Mouse (Mus musculus) megakaryocyte, embryonic 14.5 days (primary cell): ENCODE measurements around the gene Med26.

Experiments used
- FLI1 ChIP-seq: IDR thresholded peaks from 2 replicates; pipeline ENCODE4 v1.6.1; 2012; ENCODE audit warnings: low read length, inconsistent platforms, mixed read lengths
- GATA1 ChIP-seq: IDR thresholded peaks from 3 replicates; pipeline ENCODE4 v1.6.1; 2012; ENCODE audit warnings: mixed read lengths, low read length, inconsistent platforms, borderline replicate concordance

GRCm38 (mm10) chr8:72458457-72458856, 89.6 kb downstream of the Med26 start:
- no peak for TF ChIP-seq GATA1
- TF ChIP-seq FLI1: no peak
